Mouse (Mus musculus) 3T3-L1 (cell line): ENCODE measurements at regions not wholly inside any gene's neighbourhood (a gene's known extent, or its start where the extent isn't known, plus 50 kb on each side); places are given as distances from the start of the nearest gene placed in this dataset.

Source experiments
- DNase-seq: peaks from one replicate; pipeline ENCODE4 v3.0.0-alpha.2; 2015; ENCODE audit warnings: low read depth, low spot score

GRCm38 (mm10) chr4:62889708-62890107 is 75.7 kb upstream of the Zfp618 start:
- DNase-seq = peak; percentile 59

GRCm38 (mm10) chr4:62890588-62891580 is 74.5 kb upstream of the Zfp618 start:
- no peak for DNase-seq

GRCm38 (mm10) chr4:62912891-62913290 is 52.5 kb upstream of the Zfp618 start:
- no peak for DNase-seq
